Mouse (Mus musculus): ENCODE measurements around the gene Blvra.
"Not testable (repeated sequence)": the region's sequence is repeated elsewhere in the genome, so short reads cannot be mapped to it uniquely, and the experiment has no call there.

Blvra gene

DNA sequence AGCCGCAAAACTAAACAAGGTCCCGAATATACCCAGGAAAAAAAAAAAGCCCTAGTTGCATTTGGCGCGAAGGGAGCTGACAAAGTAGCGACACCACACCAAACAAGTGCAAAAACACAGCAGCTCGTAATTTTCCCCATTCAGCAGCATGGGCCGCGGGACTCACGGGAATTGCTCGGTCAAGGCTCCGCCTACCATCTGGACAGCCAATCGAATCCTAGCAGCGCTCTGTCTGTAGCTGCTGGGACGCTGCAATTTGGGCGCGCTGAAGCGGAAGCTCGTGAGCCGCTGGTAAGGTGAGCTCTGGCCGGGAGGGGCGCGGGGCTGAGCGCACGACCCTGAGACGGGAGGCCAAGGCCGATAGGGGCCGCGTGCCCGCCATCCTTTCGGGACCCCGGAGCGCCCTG, at the start of gene Blvra:
Gene Blvra, plus strand, starts transcription at position 231 of the 407 bp plus-strand sequence.
- DNase-seq = peak; percentile 87

DNA sequence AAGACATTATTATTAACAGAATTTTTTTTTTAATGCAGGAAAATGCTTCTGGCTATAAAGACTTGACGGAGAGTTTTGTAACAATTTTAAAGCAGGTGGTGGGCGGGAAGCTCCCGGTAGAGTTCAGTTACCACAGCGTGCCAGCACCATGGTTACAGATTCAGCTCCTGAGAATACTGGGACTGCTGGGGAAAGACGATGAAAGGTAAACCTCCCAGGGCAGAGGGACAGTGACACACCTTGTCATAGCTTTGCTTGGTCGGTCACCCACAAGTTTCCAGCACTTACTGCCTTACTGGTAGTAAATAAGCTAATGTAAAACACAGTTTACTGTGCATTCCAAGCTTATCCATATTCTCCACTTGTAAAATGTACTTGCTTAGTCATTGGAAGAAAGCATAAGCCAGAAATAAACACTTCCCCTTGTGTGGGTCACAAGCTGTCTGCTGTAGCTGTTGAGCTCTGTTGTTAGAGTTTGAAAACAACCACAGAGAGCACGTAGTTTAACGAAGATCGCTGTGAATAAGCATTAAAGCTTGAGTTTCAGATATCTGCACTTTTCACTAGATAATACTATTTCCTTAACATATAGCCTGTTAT, 35.4 kb upstream of the Blvra start:
- DNase-seq = peak; percentile 50

- no peak for DNase-seq
These were observed 33.2 kb upstream of the Blvra start for GRCm38 (mm10) chr2:127037299-127037698.

DNA sequence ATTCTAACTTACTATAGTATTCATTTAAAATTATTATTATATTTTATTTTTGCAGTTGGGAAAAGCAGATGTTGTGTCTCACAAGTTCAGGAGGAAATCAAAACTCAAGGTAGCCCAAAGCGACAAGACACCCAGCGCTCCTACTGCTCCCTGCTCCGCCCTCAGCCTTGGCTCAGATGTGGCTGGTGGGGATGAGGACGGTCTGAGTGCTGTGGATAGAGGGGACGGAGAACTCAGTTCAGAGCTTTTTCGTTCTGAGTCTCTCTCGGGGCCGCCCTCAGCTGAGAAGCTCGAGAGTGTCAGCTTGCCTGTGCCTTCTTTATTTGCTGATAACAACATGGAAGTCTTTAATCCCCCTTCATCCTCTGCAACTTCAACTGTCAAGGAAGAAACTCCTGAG, 9.0 kb upstream of the Blvra start:
- no peak for DNase-seq

- DNase-seq = no peak
These were observed 1.7 kb upstream of the Blvra start for GRCm38 (mm10) chr2:127068806-127069205.

- no peak for DNase-seq
These were observed 557 bp upstream of the Blvra start for GRCm38 (mm10) chr2:127069781-127070434.

DNA sequence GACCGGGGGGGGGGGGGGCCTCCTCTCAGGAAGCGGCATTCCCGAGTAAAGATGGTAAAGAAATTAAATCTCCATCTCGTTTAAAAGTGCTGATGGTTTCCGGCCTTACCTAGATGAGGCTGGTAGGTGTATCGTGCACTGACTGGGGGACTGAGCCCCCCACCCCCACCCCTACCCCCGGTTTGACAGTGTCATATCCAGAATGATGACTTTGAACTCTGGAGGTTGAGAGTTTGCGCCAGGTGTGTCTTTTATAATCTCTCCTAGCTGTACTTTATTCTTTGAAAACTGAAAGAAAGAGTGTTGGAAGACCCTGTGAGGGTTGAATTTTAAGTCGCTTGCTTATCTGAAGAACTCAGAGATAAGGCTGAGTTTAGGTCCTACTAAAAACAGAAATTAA, 414 bp downstream of the Blvra start:
- no peak for DNase-seq

DNA sequence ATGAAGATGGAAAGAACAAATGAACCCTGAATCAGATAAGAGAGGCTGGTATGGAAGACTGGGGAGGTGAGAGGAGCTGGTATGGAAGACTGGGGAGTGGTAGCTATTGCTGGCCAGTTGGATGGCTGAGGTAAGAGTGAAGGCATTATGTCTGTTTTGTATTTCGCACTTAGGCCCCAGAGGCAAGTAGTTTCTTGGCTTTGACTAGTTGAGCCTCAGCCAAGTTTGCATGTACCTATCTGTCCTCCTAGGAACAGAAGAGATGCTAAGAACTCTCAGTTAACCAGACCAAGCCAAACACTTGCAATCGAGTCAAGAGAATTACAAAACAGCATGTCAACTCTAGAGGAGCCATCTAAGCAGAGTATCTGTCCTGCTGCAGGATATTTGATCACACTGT, 3.7 kb downstream of the Blvra start:
- no peak for DNase-seq

GRCm38 (mm10) chr2:127077611-127078010, 7.1 kb downstream of the Blvra start:
- DNase-seq = no peak

- not testable (repeated sequence) for DNase-seq
These were observed 8.6 kb downstream of the Blvra start for GRCm38 (mm10) chr2:127079066-127079465.

GRCm38 (mm10) chr2:127079881-127080590, 9.6 kb downstream of the Blvra start:
- DNase-seq = no peak

DNA sequence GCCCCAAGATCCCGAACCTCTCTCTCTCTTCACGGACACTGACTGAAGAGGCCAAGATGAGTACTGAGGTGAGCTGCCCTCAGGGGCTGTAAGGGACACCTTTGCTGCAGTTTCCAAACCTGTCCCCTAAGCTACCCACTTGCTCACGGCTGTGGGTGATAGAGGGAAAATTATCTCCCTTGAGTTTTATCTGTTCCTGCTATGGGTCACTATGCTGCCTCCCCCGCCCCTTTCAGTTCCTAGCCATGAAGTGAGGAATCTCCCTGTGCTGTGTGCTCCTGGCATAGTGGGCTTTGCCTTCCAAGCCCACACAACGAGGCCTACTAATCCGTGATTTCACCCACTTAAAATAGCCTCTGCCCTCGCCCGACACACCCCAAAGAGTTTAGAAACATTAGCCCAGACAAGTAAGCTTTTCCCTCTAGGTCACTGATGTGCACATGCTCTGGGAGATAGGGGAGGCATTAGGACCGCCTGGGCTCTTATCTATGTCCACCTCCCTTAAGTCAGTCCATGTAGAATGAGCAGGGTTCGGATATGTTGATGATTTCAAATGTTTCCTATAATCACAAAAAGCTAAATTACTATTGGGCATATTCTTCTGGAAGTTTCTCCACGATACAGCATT, 10.2 kb downstream of the Blvra start:
- DNase-seq = no peak

GRCm38 (mm10) chr2:127086235-127086634, 15.8 kb downstream of the Blvra start:
- DNase-seq = no peak

- DNase-seq = not testable (repeated sequence)
These were observed 19.7 kb downstream of the Blvra start for GRCm38 (mm10) chr2:127090151-127090550.

GRCm38 (mm10) chr2:127092000-127092399, 21.5 kb downstream of the Blvra start:
- DNase-seq = no peak

DNA sequence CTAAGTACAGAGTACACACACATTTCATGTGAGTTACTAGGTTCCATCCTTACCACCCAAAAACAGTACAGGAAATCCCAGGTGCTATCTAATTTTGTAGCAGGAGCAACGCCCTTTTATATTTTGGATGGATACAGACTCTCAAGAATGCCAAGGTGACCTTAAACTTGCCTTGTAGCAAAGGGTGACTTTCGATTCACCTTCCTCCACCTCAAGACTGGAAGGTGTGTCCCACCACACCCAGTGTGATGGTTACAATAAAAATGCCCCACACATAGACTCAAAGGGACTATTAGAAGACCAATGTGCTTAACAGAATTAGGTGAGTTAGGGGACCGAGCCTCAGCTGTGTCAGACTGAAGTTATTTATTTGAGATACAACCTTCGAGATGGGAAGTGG, 38.5 kb downstream of the Blvra start:
- no peak for DNase-seq

- no peak for DNase-seq
These were observed 51.2 kb downstream of the Blvra start for GRCm38 (mm10) chr2:127121591-127122235.

DNA sequence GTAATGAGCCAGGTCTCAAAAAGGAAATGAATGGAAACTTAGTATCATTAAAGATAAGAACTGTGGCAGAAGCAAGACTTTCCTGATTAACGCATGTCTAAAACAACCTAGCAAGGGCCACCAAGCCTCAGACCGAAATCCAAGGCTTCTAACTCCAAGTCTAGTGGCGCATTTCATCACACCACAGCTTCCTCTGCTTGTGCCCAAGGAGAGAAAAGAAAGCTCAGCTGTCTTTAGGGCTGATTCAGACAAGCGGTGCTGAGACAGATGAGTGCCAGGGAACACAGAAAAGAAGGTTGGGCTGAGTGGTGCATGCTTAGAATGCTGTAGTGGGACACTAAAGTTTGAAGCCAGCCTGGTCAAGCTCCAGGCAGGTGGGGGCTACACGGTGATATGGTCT, 58.5 kb downstream of the Blvra start:
- DNase-seq = no peak

DNA sequence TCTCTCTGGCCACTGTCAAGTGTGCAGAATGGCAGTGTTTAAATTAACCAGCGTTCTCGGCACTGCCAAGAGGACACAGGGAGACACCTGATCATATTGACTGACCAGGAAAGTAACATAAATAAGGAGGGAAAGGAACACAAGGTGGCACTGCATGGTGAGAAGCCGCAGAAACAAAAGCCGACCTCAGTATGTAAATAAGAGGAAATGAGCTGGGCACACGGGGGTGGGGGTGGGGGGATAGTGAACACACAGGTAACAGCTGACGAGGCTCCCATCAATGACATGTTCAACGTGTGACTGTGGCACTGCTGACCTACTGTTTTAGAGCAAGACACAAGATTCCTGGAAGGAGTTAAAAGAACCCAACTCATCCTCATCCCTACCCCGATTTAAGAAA, 60.9 kb downstream of the Blvra start:
- no peak for DNase-seq

GRCm38 (mm10) chr2:127133621-127134461, 63.4 kb downstream of the Blvra start, which contains the start of gene Ncaph:
Gene Ncaph, minus strand, starts transcription at chr2:127133954.
- peak; percentile 83 for DNase-seq

GRCm38 (mm10) chr2:127135255-127135654, 64.8 kb downstream of the Blvra start:
- not testable (repeated sequence) for DNase-seq

GRCm38 (mm10) chr2:127136979-127137378, 66.5 kb downstream of the Blvra start:
- DNase-seq = peak; percentile 57
